Mouse (Mus musculus) cerebellum, adult (tissue): ENCODE results near the gene 1700086D15Rik.
A peak's percentile ranks its signal among the peaks of the same experiment; 100 is the strongest.

Experiments
- ATAC-seq: cut with Nextera tagmentation; 2 replicates; pipeline ENCODE4 v1.9.2; 2017; ENCODE audit warnings: mild to moderate bottlenecking, moderate library complexity, mixed read lengths; ENCODE audit not compliant: insufficient number of reproducible peaks, low FRiP score, low TSS enrichment

The 1700086D15Rik gene

DNA sequence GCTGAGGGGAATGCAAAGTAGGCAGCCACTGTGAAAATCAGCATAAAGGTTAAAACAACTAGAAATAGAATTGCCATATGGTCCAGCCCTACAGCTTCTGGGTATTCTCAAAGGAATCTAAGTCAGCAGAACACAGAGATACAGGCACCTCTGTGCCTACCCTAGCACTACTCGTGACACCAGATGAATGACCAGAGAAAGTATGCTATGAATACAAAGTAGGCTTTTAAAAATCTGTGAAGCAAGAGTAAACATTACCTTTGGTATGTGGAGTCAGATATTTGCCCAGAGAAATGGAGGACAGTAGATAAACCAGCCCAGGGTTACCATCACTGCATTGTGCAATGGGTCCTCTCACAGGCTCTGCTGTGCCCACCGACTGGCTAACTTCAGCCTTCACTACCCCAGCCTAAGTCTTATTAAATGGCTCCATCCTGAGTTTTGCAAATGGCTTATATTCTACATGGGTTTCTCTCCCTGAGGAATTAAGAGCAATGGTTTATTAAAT, 22.5 kb downstream of the 1700086D15Rik start:
- no peak for ATAC-seq

GRCm38 (mm10) chr11:65135251-65135739, 24.4 kb downstream of the 1700086D15Rik start:
- ATAC-seq: peak; percentile 85

DNA sequence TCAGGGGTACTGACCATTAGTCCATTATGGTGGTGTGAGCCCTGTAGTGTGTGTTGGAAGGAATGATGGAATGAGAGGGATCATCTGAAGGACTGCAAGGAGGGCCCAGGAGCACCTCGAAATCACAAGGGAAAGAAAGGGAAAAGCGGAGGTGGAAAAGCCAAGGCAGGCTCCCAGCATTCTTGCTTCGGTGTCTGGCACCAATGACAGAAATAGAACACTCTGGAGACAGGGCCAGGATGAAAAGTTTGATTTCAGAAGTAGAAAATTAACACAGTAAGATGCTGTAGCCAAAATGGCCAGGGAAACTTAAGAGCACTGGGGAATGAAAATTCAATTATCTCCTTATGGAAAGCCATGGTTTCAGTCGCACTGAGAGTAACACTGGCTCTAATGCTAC, 26.0 kb downstream of the 1700086D15Rik start:
- no peak for ATAC-seq

DNA sequence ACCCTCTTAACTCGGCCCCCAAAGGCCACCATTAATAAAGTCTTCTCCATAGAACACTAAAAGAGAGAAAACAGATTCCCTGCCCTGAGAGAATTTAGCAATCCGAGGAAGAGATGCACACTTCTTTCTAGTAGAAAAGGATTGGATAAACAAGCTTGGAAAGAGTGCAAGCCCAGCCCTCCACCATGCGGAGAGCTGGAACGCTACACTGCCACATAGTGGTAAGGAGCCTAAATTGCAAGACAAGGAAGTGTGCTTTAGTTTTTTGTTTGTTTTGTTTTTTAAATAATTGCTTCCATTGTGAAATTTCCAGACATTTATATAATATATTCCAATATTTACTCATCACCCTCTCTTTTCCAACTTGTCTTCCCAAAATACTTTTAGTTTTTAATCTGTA, 30.6 kb downstream of the 1700086D15Rik start:
- ATAC-seq: no peak

DNA sequence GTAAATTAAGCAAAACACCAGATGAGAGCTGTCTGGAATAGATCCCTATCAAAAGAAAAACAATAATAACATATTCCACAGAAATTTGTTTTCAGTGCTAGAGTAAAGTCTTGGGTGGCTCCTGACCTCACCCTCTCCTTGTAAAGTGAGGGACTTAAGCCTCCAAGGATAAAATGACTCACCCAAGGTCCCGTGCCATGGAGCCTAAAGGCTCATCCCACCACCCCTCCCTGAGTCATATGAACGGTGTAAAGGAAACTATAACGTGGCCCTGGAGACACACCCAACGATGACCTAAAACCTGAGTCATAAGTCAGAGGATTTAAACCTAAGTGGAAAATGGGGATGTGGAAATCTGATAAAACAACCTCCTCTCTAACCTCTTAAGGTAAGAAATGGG, 31.0 kb downstream of the 1700086D15Rik start:
- no peak for ATAC-seq

DNA sequence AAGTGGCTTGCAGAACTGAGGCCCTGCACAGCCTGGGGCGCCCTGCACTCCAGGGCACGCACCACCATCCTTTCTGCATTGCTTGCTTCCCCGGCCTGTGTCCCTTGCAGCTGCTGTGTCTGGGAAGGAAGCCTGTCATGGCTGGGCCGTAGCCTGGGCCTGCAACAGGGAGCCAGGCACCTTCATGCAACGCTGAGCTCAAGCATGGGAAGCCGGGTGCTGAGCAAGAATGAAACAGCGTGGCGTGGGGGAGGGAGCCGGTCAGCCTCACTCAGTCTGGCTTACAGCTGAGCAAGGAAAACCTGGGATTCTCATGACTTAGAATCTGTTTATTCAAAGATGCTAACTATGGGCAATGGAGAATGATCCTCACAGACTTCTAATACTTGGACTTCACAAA, 33.1 kb downstream of the 1700086D15Rik start:
- peak; percentile 51; the same call in 1 of the 2 replicates for ATAC-seq

DNA sequence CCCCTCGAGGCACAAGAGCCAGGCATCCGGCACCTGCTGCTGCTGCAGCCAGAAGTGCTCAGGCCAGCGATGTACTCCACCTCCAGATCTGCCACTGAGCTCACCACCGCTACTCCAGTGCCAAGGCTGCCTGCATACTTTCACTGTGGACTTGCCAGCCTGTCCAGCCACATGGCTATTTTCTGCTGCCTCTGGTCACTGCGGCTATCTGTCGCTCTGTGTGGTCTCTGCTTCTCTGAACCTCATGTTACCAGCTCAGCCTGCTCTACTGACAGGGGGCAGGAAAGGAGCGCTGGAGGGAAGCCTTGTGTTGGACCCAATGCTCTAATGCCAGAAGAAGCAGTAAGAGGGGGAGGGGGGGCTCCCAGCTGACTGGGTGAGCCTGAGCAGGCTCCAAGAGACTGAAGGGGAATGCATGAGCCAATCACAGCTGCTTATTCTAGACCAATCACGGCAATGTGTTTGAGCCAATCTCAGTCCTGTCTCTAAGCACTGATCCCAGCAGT, 34.7 kb downstream of the 1700086D15Rik start:
- ATAC-seq: peak; percentile 69

DNA sequence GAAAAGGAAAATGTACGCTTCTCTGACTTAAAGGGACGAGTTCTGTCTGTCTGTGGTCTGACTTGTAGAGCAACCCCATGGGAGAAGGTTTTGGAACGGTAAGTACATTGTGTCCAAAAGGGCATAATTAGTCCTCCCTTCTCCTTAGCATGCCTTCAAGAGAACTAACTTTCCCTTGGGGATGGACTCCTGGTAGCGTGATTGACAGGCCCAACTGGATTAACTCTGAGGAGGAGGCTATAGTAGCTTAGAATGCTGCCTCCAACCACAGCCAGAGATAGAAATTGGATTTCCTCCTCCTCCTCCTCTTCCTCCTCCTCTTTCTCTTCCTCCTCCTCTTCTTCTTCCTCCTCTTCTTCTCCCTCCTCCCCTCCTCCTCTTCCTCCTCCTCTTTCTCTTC, 39.4 kb downstream of the 1700086D15Rik start:
- ATAC-seq: no peak

DNA sequence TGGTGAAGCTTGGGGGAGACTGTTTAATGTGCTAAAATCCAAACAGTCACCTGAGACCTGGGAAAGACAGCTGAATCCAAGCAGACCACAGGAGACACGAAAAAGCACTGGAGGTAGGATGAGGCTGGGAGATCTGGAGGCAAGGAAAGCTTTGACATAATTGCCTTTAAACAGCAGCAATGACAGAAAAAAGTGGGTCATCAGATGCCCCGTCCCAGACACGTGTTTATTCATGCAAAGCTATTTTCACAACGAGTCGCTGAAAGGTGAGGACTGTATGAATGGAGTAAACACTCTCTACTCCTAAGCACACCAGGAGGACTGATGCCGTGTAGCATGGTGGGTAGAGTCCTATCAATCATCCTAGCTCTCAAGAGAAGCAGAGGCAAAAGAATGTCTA, 43.9 kb downstream of the 1700086D15Rik start:
- no peak for ATAC-seq

DNA sequence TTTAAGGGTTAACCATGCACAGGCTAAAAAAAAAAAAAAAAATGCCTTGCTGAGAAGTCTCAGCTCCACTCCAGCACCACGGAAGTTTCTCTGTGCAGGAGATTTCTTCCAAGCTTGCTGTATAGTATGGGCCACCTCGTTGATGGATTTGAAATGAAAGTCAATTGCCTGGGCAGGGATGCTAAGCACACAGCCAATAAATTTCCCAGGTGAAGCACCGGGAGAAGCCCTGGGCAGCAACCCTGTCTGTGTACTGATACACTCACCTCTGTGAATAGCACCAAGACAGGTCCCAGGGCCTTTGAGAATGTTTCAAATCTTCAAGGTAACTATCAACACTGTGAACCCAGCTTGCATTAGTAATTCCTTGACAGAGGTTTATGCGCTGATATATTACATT, 47.6 kb downstream of the 1700086D15Rik start:
- no peak for ATAC-seq

GRCm38 (mm10) chr11:65111651-65112050, 48.0 kb downstream of the 1700086D15Rik start:
- no peak for ATAC-seq

DNA sequence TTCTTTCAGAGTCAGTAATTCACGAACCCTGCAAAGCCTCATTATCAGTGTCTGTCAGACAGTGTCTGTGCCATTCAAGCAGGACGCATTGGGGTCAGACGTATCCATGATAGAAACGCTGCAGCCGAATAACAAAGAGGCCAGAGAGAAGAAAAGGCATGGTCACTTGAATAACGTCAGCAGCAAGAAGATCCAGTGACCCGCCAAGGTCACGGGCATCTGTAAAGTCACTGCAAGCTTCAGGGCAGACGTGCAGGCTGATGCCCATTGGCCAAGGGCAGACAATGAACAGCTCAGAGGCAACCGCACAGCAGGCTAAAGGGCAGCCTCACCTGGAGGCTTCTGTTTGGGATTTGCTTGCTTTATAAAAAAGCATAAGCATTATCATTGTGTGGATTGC, 49.6 kb downstream of the 1700086D15Rik start:
- no peak for ATAC-seq

- ATAC-seq: peak; percentile 37; the same call in 1 of the 2 replicates
Observed at GRCm38 (mm10) chr11:65107734-65108171, 51.9 kb downstream of the 1700086D15Rik start.

DNA sequence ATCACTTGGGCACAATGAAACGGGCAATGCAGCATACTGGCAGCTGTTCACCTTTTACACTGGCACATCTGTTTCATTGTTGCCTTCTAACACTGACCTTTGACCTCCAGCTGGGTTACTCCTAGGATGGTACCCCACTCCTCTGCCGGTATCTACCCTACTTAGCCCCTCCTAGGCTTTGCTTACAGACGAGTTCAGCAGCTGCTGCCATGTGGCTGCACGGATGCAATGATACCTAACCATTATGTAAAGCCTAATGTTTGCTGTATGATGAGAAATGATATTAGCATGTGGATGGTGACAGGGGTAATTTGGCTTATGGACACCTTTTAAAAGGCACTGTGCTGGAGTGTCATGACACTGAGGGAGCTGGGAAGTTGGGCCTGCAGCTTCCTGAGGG, 52.5 kb downstream of the 1700086D15Rik start:
- no peak for ATAC-seq

DNA sequence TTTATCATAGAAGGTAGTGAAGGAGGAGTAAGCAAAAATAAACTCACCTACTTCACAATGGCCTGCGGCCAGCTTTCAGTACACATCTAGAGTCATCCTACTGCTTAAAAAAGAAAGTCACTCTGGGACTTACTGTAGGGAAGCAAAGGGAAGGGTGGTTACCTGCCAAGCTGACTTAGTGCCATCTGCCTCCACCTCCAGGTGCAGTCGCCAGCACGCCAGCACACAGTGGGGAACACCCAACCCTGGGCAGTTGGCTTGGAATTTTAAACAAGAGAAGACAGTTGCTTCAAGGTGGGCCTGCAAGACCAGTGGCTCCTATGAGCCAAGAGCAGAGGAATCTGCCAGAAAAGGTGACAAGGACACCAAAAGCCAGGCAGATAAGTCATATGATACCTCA, 55.6 kb downstream of the 1700086D15Rik start:
- ATAC-seq: peak; percentile 71
